Mouse (Mus musculus): ENCODE measurements around the gene Vmn2r73. TPM values are rescaled to one million over a fixed set of nuclear protein-coding genes. Genes with fewer than 3 reads are reported as not detected.
"Not testable (repeated sequence)": the region's sequence is repeated elsewhere in the genome, so short reads cannot be mapped to it uniquely, and the experiment has no call there.

Vmn2r73 gene
- not detected in 2 replicates for polyA plus RNA-seq (2015; fragmentation: Nextera tagmentation; extraction: Ambion mirVana)

GRCm38 (mm10) chr7:85876166-85876565 is at the start of gene Vmn2r73:
Gene Vmn2r73 (minus strand): TSS chr7:85876266.
- Histone ChIP-seq H3K9ac (ENCODE audit: low read depth, low read length) (no peak within 1 kb of the TSS), H3K27ac (ENCODE audit: low read length) (no peak within 1 kb of the TSS), H3K4me3 (ENCODE audit: low read depth, low read length) (no peak within 1 kb of the TSS), H3K4me2 (ENCODE audit: low read length) (no peak within 1 kb of the TSS), H3K4me1 (ENCODE audit: control insufficient read depth, insufficient read depth, low read length) (no peaks in the 10 kb centered on the region), H3K27me3 (ENCODE audit: control insufficient read depth, insufficient read depth, low read depth, low read length) (no peaks in the 10 kb centered on the region), H3K9me3 (replicated peaks; ENCODE audit: control insufficient read depth, low read length, poor library complexity, severe bottlenecking) (no peaks in the 10 kb centered on the region), H3K36me3 (ENCODE audit: control insufficient read depth, insufficient read depth, low read length) (no peaks in the 10 kb centered on the region)
- no peak for ATAC-seq
- WGBS, result 74% methylated on average over 1 of the region's 1 CpGs

- Histone ChIP-seq H3K4me3 (ENCODE audit: low read depth, low read length) (no peak overlapping the region), H3K27ac (ENCODE audit: low read length) (no peak overlapping the region), H3K27me3 (ENCODE audit: control insufficient read depth, insufficient read depth, low read depth, low read length) (no peaks in the 10 kb centered on the region), H3K4me2 (ENCODE audit: low read length) (no peak overlapping the region), H3K36me3 (ENCODE audit: control insufficient read depth, insufficient read depth, low read length) (no peaks in the 10 kb centered on the region), H3K9ac (ENCODE audit: low read depth, low read length) (no peak overlapping the region), H3K9me3 (replicated peaks; ENCODE audit: control insufficient read depth, low read length, poor library complexity, severe bottlenecking) (no peaks in the 10 kb centered on the region; the same call in 1 of the 2 replicates), H3K4me1 (ENCODE audit: control insufficient read depth, insufficient read depth, low read length) (no peaks in the 10 kb centered on the region)
- ATAC-seq, result no peak
- WGBS, result 19% methylated on average over 2 of the region's 2 CpGs
These were observed 35.7 kb downstream of the Vmn2r73 start for GRCm38 (mm10) chr7:85840090-85840948.

- H3K27ac ChIP-seq (ENCODE audit: low read length); H3K4me2 ChIP-seq (ENCODE audit: low read length); H3K9ac ChIP-seq (ENCODE audit: low read depth, low read length); H3K36me3 ChIP-seq (ENCODE audit: control insufficient read depth, insufficient read depth, low read length); H3K4me3 ChIP-seq (ENCODE audit: low read depth, low read length); H3K27me3 ChIP-seq (ENCODE audit: control insufficient read depth, insufficient read depth, low read depth, low read length); H3K9me3 ChIP-seq (replicated peaks; ENCODE audit: control insufficient read depth, low read length, poor library complexity, severe bottlenecking); ATAC-seq; H3K4me1 ChIP-seq (ENCODE audit: control insufficient read depth, insufficient read depth, low read length): not testable (repeated sequence)
- WGBS, result 13% methylated on average over 6 of the region's 6 CpGs
These were observed 58.0 kb downstream of the Vmn2r73 start for GRCm38 (mm10) chr7:85818092-85818491.

Other genes starting within 250 kb of the Vmn2r73 start
- gene Vmn2r72, start 121.2 kb downstream of the Vmn2r73 start, polyA plus RNA-seq (2015; fragmentation: Nextera tagmentation; extraction: Ambion mirVana), result not detected in 2 replicates
- gene Vmn2r74, start 85.4 kb upstream of the Vmn2r73 start, polyA plus RNA-seq (2015; fragmentation: Nextera tagmentation; extraction: Ambion mirVana), result not detected in 2 replicates